Mouse (Mus musculus) right cerebral cortex, postnatal 4 days (tissue): ENCODE data around the gene Fkbp14.
A peak's percentile ranks its signal among the peaks of the same experiment; 100 is the strongest.

Experiments
- DNase-seq: peaks from one replicate; pipeline ENCODE4 v3.0.0-alpha.2; 2022

The Fkbp14 gene

DNA sequence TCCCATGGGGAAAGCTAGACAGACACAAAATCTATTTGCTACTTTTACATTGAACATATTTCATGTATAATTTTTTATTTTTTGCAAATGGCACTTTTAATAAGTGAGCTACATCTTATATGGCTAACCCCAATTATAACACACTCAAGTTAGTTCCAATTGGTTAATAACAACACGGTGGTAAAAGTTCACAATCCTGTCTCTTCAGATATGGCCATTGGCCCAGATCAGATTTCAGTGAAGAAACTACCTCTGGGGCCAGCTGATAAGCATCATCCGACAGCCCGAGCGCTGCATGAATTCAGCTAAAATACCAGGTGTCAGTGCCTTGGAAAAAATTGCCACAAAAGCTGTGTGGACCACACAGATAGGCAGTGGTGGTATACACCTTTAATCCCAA lies 9.4 kb downstream of the Fkbp14 start:
- no peak for DNase-seq

GRCm38 (mm10) chr6:54586911-54587310 lies 10.2 kb downstream of the Fkbp14 start:
- DNase-seq, result no peak

DNA sequence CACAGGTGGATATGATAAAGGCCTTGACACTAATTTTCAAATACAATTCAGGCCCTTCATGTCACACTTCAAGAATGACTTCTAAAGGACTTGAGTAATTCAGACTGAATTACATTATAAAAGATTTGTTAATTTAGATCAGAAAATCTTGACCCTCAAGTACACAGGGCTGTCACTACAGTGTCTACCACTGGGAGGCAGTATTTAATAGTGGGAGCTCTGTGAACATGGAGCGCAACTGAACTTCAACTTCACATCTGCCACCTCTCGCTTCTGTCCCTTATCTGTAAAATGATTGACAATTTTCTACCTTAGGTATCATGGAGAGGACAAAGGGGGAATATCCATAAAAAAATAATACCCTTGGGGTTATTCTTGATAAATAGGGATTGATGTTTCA lies 10.9 kb downstream of the Fkbp14 start:
- peak; percentile 35 for DNase-seq

- DNase-seq, result no peak
Observed at GRCm38 (mm10) chr6:54573218-54573955, 23.7 kb downstream of the Fkbp14 start.

DNA sequence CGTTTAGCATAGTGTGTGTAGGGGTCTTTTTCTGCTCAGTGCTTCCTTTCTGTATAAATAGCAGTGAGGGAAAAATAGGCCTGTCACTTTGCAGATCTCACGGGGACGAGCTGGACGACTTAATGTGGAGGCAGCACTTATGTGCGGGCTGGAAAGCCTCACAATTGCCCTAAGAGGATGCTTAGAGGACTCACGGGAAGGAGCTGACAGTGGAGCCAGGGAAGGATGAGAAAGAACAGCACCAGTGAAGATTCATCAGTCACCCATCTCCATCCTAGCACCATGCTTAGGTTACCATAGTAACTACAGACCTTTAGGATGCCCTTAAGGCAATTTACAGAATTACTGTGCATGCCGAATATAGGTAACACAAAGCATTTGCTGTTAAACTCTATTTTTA lies 27.3 kb downstream of the Fkbp14 start:
- no peak for DNase-seq

GRCm38 (mm10) chr6:54566546-54566919 lies 30.6 kb downstream of the Fkbp14 start:
- no peak for DNase-seq

DNA sequence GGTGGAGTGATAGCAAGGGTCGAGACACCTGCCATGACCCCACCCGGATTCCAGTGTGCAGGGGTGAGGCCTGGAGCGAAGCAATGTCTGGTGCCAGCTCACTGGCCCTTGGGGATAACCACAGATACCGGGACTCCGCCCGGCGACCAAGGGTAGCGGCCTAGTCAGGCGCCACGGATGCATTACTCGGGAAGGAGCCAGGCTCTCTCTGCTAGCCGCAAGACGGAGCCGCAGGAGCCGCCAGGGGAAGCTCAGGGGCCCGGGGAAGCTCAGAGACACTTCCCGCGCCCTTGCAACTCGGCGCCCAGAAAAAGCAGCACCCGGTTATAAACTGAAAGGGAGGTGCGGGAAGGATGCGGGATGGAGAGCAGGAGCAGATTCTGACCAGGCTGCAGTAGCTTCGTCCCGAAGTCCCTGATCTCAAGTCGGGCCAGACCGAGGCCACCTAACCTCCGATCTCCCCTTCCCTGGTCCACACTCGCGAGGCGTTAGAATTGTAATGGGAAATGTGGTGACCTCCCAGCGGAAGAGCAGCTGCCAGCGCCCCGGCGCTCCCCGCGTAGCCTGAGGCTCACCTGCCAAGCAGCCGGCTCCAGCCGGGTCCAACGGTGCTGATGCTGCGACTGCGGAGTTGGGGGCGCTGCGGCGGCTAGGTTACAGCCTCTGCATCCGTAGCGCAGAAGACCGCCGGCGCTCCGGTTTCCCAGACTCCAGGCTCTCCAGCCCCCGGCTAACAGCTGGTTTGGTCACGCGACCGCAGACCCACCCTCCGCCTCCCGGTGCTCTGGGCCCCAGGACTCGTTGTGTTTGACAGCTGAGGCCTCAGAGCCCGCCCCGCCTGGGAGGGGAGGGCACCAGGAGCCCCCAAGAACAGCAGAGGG lies 31.2 kb downstream of the Fkbp14 start, which contains the start of gene Scrn1:
Scrn1 (minus strand) TSS at position 825 of the 881 bp plus-strand sequence.
- peak; percentile 78 for DNase-seq

DNA sequence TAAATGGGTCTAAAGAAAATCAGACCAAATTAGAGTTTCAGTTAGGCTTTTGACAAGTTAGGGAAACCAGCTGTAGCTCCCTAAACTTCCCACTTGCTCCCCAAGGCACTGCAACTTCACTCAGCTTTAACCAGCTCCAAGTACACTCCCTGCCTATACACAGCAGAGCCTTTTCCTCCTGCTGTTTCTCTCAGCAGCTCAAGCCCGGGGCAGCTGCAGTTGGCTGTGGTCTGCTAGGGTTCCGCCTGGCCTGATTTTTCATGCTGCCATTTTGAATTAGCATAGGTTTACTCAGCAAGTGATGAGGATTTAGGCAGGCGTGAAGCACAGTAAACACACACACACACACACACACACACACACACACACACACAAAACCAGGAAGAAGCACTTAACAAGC lies 32.1 kb downstream of the Fkbp14 start:
- no peak for DNase-seq

DNA sequence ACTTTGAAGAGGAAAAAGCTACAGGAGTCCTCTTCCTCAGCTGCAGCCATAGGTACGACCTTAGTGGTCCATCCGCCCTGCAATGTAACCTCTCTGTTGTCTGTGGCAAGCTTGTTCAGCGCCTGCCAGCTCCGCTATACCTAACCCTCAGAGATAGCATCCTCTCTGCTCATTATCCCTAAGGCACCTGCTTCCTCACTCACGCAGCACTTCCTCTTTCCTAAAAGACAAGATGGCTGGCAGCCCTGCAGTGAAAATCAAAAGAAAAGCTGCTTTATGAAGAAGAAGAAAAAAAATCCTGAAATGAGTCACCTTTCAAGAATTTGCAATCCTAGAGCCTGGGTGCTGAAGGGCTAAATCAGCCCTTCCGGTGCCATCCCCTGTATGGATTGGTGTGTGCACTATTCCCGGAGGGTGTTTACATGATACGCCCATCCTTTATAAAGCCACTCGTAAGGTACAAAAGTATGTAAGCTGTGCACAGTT lies 32.6 kb downstream of the Fkbp14 start:
- no peak for DNase-seq

GRCm38 (mm10) chr6:54563561-54563960 lies 33.5 kb downstream of the Fkbp14 start:
- DNase-seq, result no peak

DNA sequence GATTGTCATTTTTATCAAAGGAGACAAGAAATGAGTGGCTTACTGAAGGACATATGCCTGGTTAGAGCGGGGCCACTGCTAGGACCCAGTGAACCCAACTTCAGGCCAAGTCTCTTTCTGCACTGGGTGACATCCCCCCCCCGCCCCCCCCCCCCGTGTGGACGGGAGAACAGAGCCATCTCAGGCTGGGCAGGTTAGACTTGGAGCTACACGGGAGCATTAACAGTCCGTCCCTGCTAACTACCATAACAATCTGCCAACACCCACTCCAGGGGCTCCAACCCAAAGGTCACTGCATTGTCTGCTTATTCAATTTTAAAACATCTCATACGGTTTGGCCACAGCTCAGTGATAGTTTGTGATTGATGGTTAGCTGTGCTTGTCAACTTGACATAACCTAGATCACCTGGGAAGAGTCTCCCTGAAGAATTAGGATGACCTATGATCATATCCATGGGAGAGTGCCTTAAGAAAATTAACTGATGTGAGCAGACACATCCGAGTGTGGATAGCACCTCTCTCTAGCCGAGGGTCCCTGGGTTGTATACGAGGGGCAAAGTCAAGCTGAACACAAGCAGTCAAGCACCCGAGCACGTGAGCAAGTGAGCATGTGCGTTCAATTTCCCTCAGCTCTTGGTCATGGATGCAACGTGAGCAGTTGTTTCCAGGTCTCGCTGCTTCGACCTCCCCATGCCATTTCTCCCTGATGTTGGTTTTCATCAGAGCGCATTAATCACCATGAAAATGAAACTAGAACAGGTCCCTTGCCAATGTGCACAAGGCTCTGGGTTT lies 34.9 kb downstream of the Fkbp14 start:
- no peak for DNase-seq

GRCm38 (mm10) chr6:54558466-54558865 lies 38.6 kb downstream of the Fkbp14 start:
- no peak for DNase-seq

DNA sequence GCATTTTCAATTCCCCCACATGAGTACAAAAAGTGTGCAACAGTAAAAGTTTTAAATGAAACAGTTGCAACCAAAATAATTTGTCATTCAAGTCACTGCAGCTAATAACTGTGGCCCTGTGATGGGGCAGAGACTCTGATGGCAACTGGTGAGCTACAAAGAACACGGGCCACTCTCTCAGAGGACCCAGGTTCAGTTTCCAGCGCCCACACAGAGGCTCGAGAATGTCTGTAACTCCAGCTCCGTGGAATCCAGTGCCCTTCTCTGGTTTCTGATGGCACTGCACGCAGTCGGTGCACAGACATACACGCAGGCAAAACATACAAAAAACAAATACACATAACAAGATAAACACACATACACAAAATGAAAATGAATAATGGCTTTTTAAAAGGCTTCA lies 39.4 kb downstream of the Fkbp14 start:
- no peak for DNase-seq

DNA sequence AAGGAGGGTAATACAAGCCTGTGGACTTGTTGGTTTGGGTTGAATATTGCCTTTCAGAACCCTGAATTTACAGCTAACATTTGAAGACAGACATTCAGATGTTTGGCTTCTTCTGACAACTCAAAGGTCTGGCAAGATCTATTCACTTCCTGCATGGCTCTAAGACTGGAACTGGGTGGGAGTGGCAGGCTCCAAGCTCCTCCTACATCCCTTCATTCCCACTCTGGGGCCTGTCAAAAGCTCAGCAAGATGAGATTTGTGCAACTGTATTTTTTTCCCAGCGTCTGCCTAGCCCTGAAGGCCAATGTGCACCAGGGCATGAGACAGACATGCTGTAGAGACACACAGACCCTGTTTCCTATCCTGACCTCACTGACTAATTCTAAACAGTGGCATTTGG lies 41.3 kb downstream of the Fkbp14 start:
- DNase-seq, result no peak

GRCm38 (mm10) chr6:54554341-54555110 lies 42.6 kb downstream of the Fkbp14 start:
- DNase-seq, result no peak

DNA sequence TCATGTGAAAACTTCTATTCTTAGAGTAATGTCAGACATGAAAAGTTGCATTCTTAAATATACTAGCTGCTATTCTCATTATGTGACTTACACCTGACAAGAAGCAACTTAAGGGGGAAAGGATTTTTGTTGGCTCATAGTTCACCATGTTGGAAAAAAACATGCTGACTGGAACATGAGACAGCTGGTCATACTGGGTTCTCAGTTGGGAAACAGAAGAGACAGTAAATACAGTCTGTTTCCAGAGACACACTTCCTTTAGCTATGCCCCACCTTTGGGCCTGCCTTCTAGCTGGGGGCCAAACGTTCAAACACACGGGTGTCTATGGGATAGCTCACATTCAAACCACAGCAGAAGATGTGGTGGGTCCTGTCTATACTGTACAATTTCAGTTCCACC lies 43.5 kb downstream of the Fkbp14 start:
- DNase-seq, result no peak

GRCm38 (mm10) chr6:54552721-54553413 lies 44.2 kb downstream of the Fkbp14 start:
- no peak for DNase-seq

GRCm38 (mm10) chr6:54550801-54551323 lies 46.2 kb downstream of the Fkbp14 start:
- DNase-seq, result no peak

DNA sequence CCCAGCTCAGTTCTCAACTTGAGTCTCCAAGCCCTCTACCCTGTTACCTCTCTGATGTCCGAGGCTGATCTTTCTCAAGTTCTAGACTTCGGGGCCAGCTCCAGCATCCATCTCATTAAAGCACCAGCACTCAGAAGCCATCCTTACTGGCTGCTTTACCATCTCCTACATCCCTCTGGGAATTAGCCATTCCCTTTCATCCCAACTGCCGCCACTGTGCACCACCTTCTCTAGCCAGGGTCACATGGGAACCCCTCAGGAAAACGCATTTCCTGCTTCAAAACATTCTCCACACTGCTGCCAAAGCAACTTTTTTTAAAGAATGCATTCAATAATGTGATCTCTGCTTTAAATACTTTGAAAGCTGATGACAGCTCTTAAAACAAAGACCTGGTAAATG lies 47.8 kb downstream of the Fkbp14 start:
- no peak for DNase-seq

DNA sequence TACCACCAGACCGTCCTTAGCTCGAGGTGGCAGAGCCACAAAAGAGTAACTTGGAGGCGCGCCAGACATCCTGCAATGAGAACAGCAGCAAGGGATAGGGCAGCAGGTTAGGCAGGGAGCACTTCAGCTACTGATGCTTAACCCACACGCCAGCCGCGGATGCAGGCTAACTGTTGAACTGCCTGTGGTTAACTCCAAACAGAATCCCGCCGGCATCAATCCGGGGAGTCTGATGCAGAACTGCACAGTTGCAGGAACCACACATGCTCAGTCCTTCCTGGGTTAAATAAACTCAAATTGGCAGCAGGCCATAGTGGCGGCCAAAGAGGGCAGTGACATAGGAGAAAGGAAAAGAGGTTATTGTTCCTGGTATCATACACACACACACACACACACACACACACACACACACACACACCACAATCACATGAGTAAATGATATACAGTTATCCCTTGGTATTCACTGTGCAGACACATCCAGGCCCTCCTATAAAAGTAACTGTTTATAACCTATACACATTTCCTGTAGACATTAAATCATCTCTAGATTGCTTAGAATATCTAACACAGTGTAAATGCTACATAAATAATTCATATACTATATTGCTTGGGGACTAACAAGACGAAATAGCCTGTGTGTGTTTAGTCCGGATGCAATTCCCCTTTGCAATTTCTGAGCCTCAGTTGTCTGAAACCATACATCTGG lies 48.6 kb downstream of the Fkbp14 start:
- peak; percentile 54 for DNase-seq

GRCm38 (mm10) chr6:54543646-54544045 lies 53.5 kb downstream of the Fkbp14 start:
- no peak for DNase-seq
